ENCODE assay signal across 7 mouse cellular contexts in the genomic region with DNA sequence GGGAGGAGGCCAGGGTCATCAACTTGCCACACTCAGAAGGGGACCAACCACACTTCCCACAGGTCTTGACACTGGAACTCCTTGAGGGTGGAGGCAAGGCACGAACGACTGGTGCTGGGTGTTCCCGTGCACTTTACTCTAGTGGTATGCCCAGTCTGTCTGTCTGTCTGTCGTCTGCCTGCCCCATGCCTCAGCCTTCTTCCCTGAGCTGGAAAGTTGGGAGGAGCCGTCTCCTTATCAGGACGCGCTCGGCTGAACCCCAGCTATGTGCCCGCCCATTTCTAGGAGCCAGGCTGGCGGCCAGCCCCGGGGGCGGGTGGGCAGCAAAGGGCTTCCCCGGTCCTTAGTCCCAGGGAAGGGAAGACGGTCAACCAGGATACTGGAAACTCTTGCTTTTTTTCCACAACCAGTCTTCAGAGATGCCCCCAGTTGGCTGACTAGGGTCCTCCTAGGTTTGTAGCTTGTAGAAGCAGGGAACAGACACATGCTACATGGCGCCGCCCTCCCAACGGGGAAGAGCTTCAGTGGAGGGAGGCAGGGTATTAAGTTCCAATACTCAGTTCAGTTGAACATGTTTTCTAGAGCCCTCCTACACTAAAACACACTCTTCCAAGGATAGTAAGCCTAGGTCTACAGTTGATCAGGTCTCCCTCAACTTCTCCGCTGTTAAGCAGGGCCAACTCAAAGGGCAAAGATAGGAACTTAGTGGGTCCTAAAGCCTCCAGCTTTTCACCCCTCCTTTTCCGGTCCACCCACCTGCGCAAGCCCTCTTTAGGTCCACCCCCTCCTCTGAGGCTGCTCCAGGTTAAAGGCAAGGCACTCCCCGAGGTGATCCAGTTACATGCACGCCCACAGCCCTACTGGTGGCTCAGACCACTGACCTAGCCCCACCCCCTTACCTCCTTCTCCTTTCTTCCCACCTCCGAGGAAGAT. TPM values are rescaled to one million over a fixed set of nuclear protein-coding genes. Genes with fewer than 3 reads are reported as not detected.
DNase-seq lines count a peak whose midpoint lies in the region; ATAC-seq and TF ChIP-seq lines count a peak whose summit lies in the region.

No protein-coding gene starts in this region.

- TF ChIP-seq CTCF in kidney, postnatal 0 days (IDR thresholded peaks at IDR 0.05; ENCODE audit: low read depth) = peak; percentile 25; the same call in 1 of the 2 replicates
- TF ChIP-seq CTCF in thymus, adult 2 months (IDR thresholded peaks at IDR 0.05; ENCODE audit: borderline replicate concordance, control insufficient read depth, extremely low read depth, insufficient read depth, low read length, poor library complexity) = no peak

- ATAC-seq in heart, embryonic 15.5 days (replicated peaks; ENCODE audit: insufficient number of reproducible peaks, insufficient read depth, low FRiP score, low read depth) = peak; percentile 35
- ATAC-seq in kidney, postnatal 0 days (replicated peaks; ENCODE audit: low FRiP score, low read depth) = peak; percentile 68
- no peak for ATAC-seq in frontal cortex, adult (ENCODE audit: low TSS enrichment)

- WGBS in heart, embryonic 15.5 days = 1% methylated on average over 23 of the region's 23 CpGs
- WGBS in kidney, postnatal 0 days = 3% methylated on average over 23 of the region's 23 CpGs
- WGBS in thymus, adult 2 months = 30% methylated on average over 23 of the region's 23 CpGs

- DNase-seq in ZHBTc4 (ENCODE audit: low read depth, low spot score) = peak; percentile 91
- DNase-seq in embryo, embryonic 9.5 days (ENCODE audit: extremely low spot score) = peak; percentile 81
- peak; percentile 93 for DNase-seq in kidney, postnatal 0 days (ENCODE audit: low spot score)
- DNase-seq in lung, postnatal 4 days = peak; percentile 78 to 89
- peak; percentile 12 for DNase-seq in thymus, adult 2 months

- peak overlapping the region; percentile 83 for H3K4me3 ChIP-seq in heart, embryonic 15.5 days
- H3K4me3 ChIP-seq in kidney, postnatal 0 days (replicated peaks; ENCODE audit: low read depth, low read length) = peak overlapping the region; percentile 81
- no peak overlapping the region for H3K4me3 ChIP-seq in thymus, adult 2 months (ENCODE audit: control insufficient read depth, insufficient read depth, low read length)

- H3K27me3 ChIP-seq in heart, embryonic 15.5 days = no peaks in the 10 kb centered on the region
- no peaks in the 10 kb centered on the region for H3K27me3 ChIP-seq in kidney, postnatal 0 days (ENCODE audit: insufficient read depth, low read length)
- peaks cover 26% of the 10 kb centered on the region for H3K27me3 ChIP-seq in thymus, adult 2 months (ENCODE audit: control insufficient read depth, insufficient read depth, low read length)

- peaks cover 59% of the 10 kb centered on the region for H3K4me1 ChIP-seq in heart, embryonic 15.5 days (replicated peaks)
- peaks cover 25% of the 10 kb centered on the region for H3K4me1 ChIP-seq in kidney, postnatal 0 days (replicated peaks; ENCODE audit: insufficient read depth, low read length)
- peaks cover 29% of the 10 kb centered on the region for H3K4me1 ChIP-seq in thymus, adult 2 months (replicated peaks; ENCODE audit: control insufficient read depth, insufficient read depth, low read length)

- no peak for TF ChIP-seq POLR2A in thymus, adult 2 months (IDR thresholded peaks at IDR 0.05; ENCODE audit: control insufficient read depth, extremely low read depth, insufficient read depth, low read length, poor library complexity)

- peak overlapping the region; percentile 96 for H3K9ac ChIP-seq in heart, embryonic 15.5 days
- peak overlapping the region; percentile 98; the same call in 1 of the 2 replicates for H3K9ac ChIP-seq in kidney, postnatal 0 days (ENCODE audit: low read depth, low read length)

- peaks cover 3% of the 10 kb centered on the region; the same call in 1 of the 2 replicates for H3K36me3 ChIP-seq in heart, embryonic 15.5 days
- H3K36me3 ChIP-seq in kidney, postnatal 0 days (ENCODE audit: insufficient read depth, low read length) = no peaks in the 10 kb centered on the region
- no peaks in the 10 kb centered on the region for H3K36me3 ChIP-seq in thymus, adult 2 months (ENCODE audit: control insufficient read depth, insufficient read depth, low read length)

- H3K4me2 ChIP-seq in heart, embryonic 15.5 days = peak overlapping the region; percentile 84
- H3K4me2 ChIP-seq in kidney, postnatal 0 days (ENCODE audit: low read length) = peak overlapping the region; percentile 94

- peak overlapping the region; percentile 95 for H3K27ac ChIP-seq in heart, embryonic 15.5 days
- peak overlapping the region; percentile 97 for H3K27ac ChIP-seq in kidney, postnatal 0 days
- no peak overlapping the region for H3K27ac ChIP-seq in thymus, adult 2 months (ENCODE audit: control insufficient read depth, insufficient read depth, low read length)

- no peaks in the 10 kb centered on the region for H3K9me3 ChIP-seq in heart, embryonic 15.5 days (replicated peaks)
- no peaks in the 10 kb centered on the region for H3K9me3 ChIP-seq in kidney, postnatal 0 days (replicated peaks; ENCODE audit: low read length)

RNA-seq across cellular contexts. Expression of gene Smad6, which starts 3.7 kb away (rescaled TPM):
- 16.4 and 19.8 TPM in 2 replicates for polyA plus RNA-seq in heart, embryonic 15.5 days (2015; fragmentation: Nextera tagmentation; extraction: Ambion mirVana)
- 7.2 and 10.6 TPM in 2 replicates for polyA plus RNA-seq in kidney, postnatal 0 days (2015; fragmentation: Nextera tagmentation; extraction: Ambion mirVana)
- polyA plus RNA-seq in thymus, adult 2 months (2012; rRNA removed) = 6.5 and 8.0 TPM in 2 replicates

Comparison
In these comparisons a context has a peak if more than half of its experiments do, and no peak if none do; other contexts are left out.
1. DNase-seq: peak in every context shown above with its lines; median percentile 93 in kidney, postnatal 0 days; 91 in ZHBTc4; 84 in lung, postnatal 4 days; 81 in embryo, embryonic 9.5 days; 12 in thymus, adult 2 months.